Comparison of ENCODE assay signal across 20 mouse cellular contexts in genomic region chr15:77292381-77292780, GRCm38 (mm10).
"Had no signal": no experiment of that assay in that cellular context is flagged by ENCODE, and none has a peak within 500 bp of the region (broad histone marks: within the 10 kb centered on the region; RNA-seq: fewer than 3 reads in every experiment).

No protein-coding gene starts in this region.

- H3K27me3 ChIP-seq: kidney, embryonic 15.5 days; limb, embryonic 13.5 days; liver, embryonic 12.5 days; liver, embryonic 15.5 days; lung, embryonic 15.5 days; stomach, embryonic 15.5 days had no signal

- DNase-seq: kidney, adult 8-10 months; kidney, postnatal 10 days; kidney, postnatal 36 days; liver; lung, adult 18-20 months; lung, postnatal 10 days; lung, postnatal 36 days; right cerebral cortex, postnatal 25 days; spleen, adult 18-20 months; thymus, postnatal 25 days had no signal

- ATAC-seq: liver, embryonic 12.5 days; midbrain, embryonic 16.5 days had no signal

- H3K4me2 ChIP-seq: kidney, embryonic 15.5 days; limb, embryonic 13.5 days; liver, embryonic 12.5 days; liver, embryonic 15.5 days; lung, embryonic 15.5 days; stomach, embryonic 15.5 days had no signal

- H3K36me3 ChIP-seq: liver, embryonic 12.5 days; liver, embryonic 15.5 days; lung, embryonic 15.5 days; stomach, embryonic 15.5 days had no signal

- H3K27ac ChIP-seq: liver, embryonic 12.5 days; liver, embryonic 15.5 days; lung, embryonic 15.5 days; midbrain, embryonic 10.5 days; stomach, embryonic 15.5 days had no signal

- H3K9ac ChIP-seq: kidney, embryonic 15.5 days; liver, embryonic 12.5 days; liver, embryonic 15.5 days; lung, embryonic 15.5 days; stomach, embryonic 15.5 days had no signal

- H3K9me3 ChIP-seq: kidney, embryonic 15.5 days; limb, embryonic 10.5 days; limb, embryonic 13.5 days; liver, embryonic 12.5 days; liver, embryonic 15.5 days; lung, embryonic 15.5 days; megakaryocyte, embryonic 14.5 days; midbrain, embryonic 10.5 days; stomach, embryonic 15.5 days had no signal

- H3K4me3 ChIP-seq: kidney, embryonic 15.5 days; limb, embryonic 10.5 days; limb, embryonic 13.5 days; liver, embryonic 12.5 days; liver, embryonic 15.5 days; lung, embryonic 15.5 days; megakaryocyte, embryonic 14.5 days; midbrain, embryonic 10.5 days; stomach, embryonic 15.5 days had no signal

- H3K4me1 ChIP-seq: megakaryocyte, embryonic 14.5 days; stomach, embryonic 15.5 days had no signal
